Mouse (Mus musculus): ENCODE results near the gene Pelp1. TPM values are rescaled to one million over a fixed set of nuclear protein-coding genes. Genes with fewer than 3 reads are reported as not detected.
"Not testable (repeated sequence)": the region's sequence is repeated elsewhere in the genome, so short reads cannot be mapped to it uniquely, and the experiment has no call there.

Pelp1 gene
- polyA plus RNA-seq, 1 experiment from 2014 or later, result 33.6 TPM

DNA sequence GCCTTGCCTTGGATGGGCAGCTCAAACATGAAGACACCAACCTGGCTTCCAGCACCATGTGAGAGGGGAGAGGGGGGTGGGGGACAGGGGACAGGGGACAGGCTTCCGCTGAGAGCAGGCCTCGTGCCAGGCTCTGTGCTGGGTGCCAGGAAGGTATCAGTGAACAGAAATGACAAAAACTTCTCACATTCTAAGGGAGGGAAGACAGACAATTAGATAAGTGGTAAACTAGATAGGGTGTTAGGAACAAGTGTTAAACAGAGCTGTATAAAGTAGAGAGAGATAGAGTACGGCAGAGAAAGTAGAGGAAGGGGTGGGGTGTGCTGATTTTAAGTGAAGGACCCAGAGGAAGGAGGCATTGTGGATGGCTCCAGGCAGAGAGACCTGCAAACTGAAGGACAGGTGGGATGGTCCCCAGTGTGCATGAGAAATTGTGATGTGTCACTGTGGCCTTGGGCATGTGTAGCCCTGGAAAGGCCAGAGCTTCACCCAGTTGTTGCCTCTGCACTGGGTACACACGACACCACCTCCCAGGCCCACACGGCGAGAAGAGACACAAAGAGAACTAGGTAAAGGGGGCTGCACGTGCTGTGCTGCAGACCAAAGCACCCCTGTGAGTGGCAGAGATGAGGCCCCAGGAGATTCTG, 29.0 kb upstream of the Pelp1 start:
- Histone ChIP-seq H3K4me1 (replicated peaks) (peaks cover 14% of the 10 kb centered on the region), H3K27me3 (no peaks in the 10 kb centered on the region), H3K4me2 (no peak overlapping the region), H3K9ac (no peak overlapping the region), H3K9me3 (no peaks in the 10 kb centered on the region), H3K4me3 (no peak overlapping the region), H3K27ac (replicated peaks) (no peak overlapping the region), H3K36me3 (peaks cover 58% of the 10 kb centered on the region)
- 94% methylated on average over 7 of the region's 7 CpGs for WGBS
- ATAC-seq (ENCODE audit: low FRiP score, low read depth), result no peak

GRCm38 (mm10) chr11:70437426-70437825, 27.6 kb upstream of the Pelp1 start:
- Histone ChIP-seq H3K4me1 (replicated peaks) (peaks cover 23% of the 10 kb centered on the region), H3K9ac (no peak overlapping the region), H3K27ac (replicated peaks) (no peak overlapping the region), H3K27me3 (no peaks in the 10 kb centered on the region), H3K4me3 (no peak overlapping the region), H3K4me2 (no peak overlapping the region), H3K9me3 (no peaks in the 10 kb centered on the region), H3K36me3 (peaks cover 56% of the 10 kb centered on the region)
- ATAC-seq (ENCODE audit: low FRiP score, low read depth), result no peak
- 95% methylated on average over 6 of the region's 6 CpGs for WGBS

GRCm38 (mm10) chr11:70435476-70435875, 25.6 kb upstream of the Pelp1 start:
- H3K9ac ChIP-seq, result no peak overlapping the region

GRCm38 (mm10) chr11:70433951-70434350, 24.1 kb upstream of the Pelp1 start:
- no peaks in the 10 kb centered on the region for H3K9me3 ChIP-seq
- WGBS, result 93% methylated on average over 3 of the region's 3 CpGs
- peak overlapping the region; percentile 78 for H3K4me2 ChIP-seq
- no peak for ATAC-seq (ENCODE audit: low FRiP score, low read depth)
- peaks cover 29% of the 10 kb centered on the region for H3K36me3 ChIP-seq
- peaks cover 36% of the 10 kb centered on the region for H3K4me1 ChIP-seq (replicated peaks)
- no peaks in the 10 kb centered on the region for H3K27me3 ChIP-seq
- peak overlapping the region; percentile 90 for H3K9ac ChIP-seq
- H3K27ac ChIP-seq (replicated peaks), result no peak overlapping the region
- H3K4me3 ChIP-seq, result peak overlapping the region; percentile 82

More at GRCm38 (mm10) chr11:70435476-70435875, 25.6 kb upstream of the Pelp1 start:
- Histone ChIP-seq H3K27ac (replicated peaks) (no peak overlapping the region), H3K4me1 (replicated peaks) (peaks cover 35% of the 10 kb centered on the region), H3K27me3 (no peaks in the 10 kb centered on the region), H3K4me2 (no peak overlapping the region), H3K36me3 (peaks cover 44% of the 10 kb centered on the region), H3K9me3 (no peaks in the 10 kb centered on the region), H3K4me3 (no peak overlapping the region)
- WGBS, result 75% methylated on average over 5 of the region's 5 CpGs
- no peak for ATAC-seq (ENCODE audit: low FRiP score, low read depth)

DNA sequence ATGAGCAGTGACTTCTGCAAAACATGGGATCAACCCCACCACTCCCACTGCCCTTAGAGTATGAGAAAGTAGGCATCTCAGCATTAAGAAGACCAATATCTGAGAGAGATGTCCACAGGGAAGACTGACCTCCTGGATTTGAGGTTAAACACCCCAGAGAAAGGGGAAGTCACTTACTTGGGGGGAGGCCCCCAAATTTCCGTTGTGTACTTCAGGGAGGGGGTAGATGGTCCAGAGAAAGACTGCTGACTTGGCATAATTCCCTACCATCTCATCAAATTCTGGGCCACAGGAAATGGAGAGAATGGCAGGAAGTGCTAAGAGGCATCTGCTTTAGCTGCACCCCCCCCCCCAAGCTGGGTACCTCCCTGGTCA, 23.7 kb upstream of the Pelp1 start:
- Histone ChIP-seq H3K4me3 (peak overlapping the region; percentile 82), H3K9me3 (no peaks in the 10 kb centered on the region), H3K36me3 (peaks cover 25% of the 10 kb centered on the region), H3K4me1 (replicated peaks) (peaks cover 36% of the 10 kb centered on the region), H3K9ac (peak overlapping the region; percentile 90), H3K27ac (replicated peaks) (no peak overlapping the region), H3K4me2 (peak overlapping the region; percentile 78), H3K27me3 (no peaks in the 10 kb centered on the region)
- 67% methylated on average over 1 of the region's 1 CpGs for WGBS
- no peak for ATAC-seq (ENCODE audit: low FRiP score, low read depth)

- peak overlapping the region; percentile 78 for H3K4me2 ChIP-seq
- H3K4me1 ChIP-seq (replicated peaks), result peaks cover 36% of the 10 kb centered on the region
- ATAC-seq (ENCODE audit: low FRiP score, low read depth), result no peak; the same call in none of the 2 replicates
- peaks cover 20% of the 10 kb centered on the region for H3K36me3 ChIP-seq
- H3K9ac ChIP-seq, result peak overlapping the region; percentile 90
- H3K4me3 ChIP-seq, result peak overlapping the region; percentile 82
- H3K27me3 ChIP-seq, result no peaks in the 10 kb centered on the region
- WGBS, result 6% methylated on average over 15 of the region's 15 CpGs
- no peaks in the 10 kb centered on the region for H3K9me3 ChIP-seq
- H3K27ac ChIP-seq (replicated peaks), result peak overlapping the region; percentile 93
Observed at GRCm38 (mm10) chr11:70432895-70433568, 23.2 kb upstream of the Pelp1 start.

DNA sequence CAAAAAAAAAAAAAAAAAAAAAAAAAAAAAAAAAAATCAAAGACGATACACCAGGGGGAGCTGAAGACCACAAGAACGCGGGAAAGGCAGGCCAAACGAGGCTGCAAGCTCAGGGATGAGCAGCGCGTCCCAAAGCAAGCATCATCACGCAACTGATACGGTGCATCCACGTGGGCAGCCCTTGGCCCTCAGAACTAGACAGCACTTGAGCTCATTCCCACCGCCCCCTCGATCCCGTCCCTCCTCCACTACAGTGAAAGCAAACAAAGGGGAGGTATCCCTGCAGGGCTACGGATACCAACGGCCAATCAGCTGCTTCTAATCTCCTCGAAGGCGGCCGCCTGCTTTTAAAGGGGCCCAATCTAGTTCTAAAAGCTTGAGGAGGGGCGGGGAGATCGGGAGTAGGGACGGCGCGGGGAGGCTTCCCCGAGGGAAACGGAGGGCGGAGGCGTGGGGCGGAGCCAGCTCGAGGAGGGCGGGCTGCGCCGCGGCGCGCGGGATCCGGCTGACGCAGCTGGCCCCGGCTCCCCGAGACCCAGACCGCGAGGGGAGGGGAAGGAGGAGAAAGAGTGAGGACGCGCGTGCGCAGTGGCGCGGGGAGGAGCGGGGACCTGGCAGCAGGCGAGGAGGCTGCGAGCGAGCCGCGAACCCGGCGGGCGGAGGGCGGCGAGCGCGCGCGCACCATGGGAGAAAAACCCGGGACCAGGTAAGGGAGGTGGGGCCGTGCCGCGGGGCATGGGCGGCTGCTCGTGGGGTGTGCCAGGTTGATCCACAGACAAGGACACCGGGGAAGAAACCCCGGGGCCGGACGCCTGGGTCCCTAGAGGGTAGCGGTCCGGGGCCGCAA, 22.4 kb upstream of the Pelp1 start, which contains the start of gene Arrb2:
Gene Arrb2 (plus strand): TSS at position 588 of the 847 bp plus-strand sequence.
- under 1% methylated on average over 68 of the region's 75 CpGs for WGBS
- Histone ChIP-seq H3K36me3 (peaks cover 13% of the 10 kb centered on the region), H3K9ac (peak within 1 kb of the TSS; percentile 90), H3K4me2 (peak within 1 kb of the TSS; percentile 78), H3K27me3 (no peaks in the 10 kb centered on the region), H3K4me1 (replicated peaks) (peaks cover 36% of the 10 kb centered on the region), H3K27ac (replicated peaks) (peak within 1 kb of the TSS; percentile 93), H3K9me3 (no peaks in the 10 kb centered on the region), H3K4me3 (peak within 1 kb of the TSS; percentile 82)
- peak; percentile 97 for ATAC-seq (ENCODE audit: low FRiP score, low read depth)

DNA sequence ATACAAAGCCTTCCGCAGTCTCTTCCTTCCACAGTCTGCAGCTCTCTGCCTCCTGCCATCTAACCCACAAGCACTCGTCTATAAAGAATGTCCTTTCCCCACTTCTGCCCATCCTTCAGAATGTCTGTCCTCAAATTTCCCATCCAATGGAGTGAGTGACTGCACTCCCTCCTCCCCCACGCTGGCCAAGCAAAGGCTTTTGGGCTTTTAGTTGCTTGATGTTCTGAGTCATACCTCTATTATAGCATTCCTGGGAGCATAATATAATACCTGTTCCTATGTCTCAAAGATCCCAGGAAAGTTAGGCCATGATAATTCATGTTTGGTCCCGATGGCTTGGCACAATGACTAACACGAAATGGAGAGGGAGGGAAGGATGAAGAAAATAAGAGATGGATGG, 21.7 kb upstream of the Pelp1 start:
- Histone ChIP-seq H3K9ac (peak overlapping the region; percentile 15; the same call in 1 of the 2 replicates), H3K27me3 (no peaks in the 10 kb centered on the region), H3K36me3 (peaks cover 7% of the 10 kb centered on the region), H3K9me3 (no peaks in the 10 kb centered on the region), H3K4me3 (peak overlapping the region; percentile 82), H3K4me1 (replicated peaks) (peaks cover 36% of the 10 kb centered on the region), H3K4me2 (peak overlapping the region; percentile 78), H3K27ac (replicated peaks) (peak overlapping the region; percentile 93)
- WGBS, result 22% methylated on average over 5 of the region's 5 CpGs
- no peak for ATAC-seq (ENCODE audit: low FRiP score, low read depth)

DNA sequence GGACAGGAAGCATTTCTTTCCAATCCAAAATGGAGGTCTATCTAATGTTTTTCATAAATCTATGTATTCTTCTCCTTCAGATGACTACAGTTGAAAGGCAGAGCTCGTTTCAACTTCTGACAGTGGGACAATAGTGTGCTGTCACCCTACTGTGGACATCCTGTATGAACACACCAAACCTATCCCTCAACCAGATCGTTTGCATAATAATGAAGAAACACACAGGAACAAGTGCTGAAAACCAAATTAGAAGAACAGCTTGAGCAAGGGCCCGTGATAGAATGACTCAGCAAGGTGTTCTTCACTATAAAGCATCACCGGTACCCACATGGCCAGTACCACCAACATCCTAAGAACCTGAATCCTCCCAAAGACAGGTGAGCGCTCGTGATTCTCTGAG, 16.8 kb upstream of the Pelp1 start:
- not testable (repeated sequence) for H3K4me3 ChIP-seq; H3K36me3 ChIP-seq; H3K9ac ChIP-seq; H3K9me3 ChIP-seq; H3K27me3 ChIP-seq; ATAC-seq (ENCODE audit: low FRiP score, low read depth); H3K27ac ChIP-seq (replicated peaks); H3K4me2 ChIP-seq
- WGBS, result 65% methylated on average over 6 of the region's 6 CpGs
- peaks cover 11% of the 10 kb centered on the region for H3K4me1 ChIP-seq (replicated peaks)

- H3K4me1 ChIP-seq (replicated peaks), result no peaks in the 10 kb centered on the region
- no peak overlapping the region for H3K27ac ChIP-seq (replicated peaks)
- 75% methylated on average over 5 of the region's 5 CpGs for WGBS
- no peak overlapping the region for H3K9ac ChIP-seq
- H3K4me2 ChIP-seq, result no peak overlapping the region
- H3K27me3 ChIP-seq, result no peaks in the 10 kb centered on the region
- H3K9me3 ChIP-seq, result no peaks in the 10 kb centered on the region
- no peaks in the 10 kb centered on the region for H3K36me3 ChIP-seq
- no peak for ATAC-seq (ENCODE audit: low FRiP score, low read depth)
- H3K4me3 ChIP-seq, result no peak overlapping the region
Observed at GRCm38 (mm10) chr11:70419486-70419885, 9.7 kb upstream of the Pelp1 start.

DNA sequence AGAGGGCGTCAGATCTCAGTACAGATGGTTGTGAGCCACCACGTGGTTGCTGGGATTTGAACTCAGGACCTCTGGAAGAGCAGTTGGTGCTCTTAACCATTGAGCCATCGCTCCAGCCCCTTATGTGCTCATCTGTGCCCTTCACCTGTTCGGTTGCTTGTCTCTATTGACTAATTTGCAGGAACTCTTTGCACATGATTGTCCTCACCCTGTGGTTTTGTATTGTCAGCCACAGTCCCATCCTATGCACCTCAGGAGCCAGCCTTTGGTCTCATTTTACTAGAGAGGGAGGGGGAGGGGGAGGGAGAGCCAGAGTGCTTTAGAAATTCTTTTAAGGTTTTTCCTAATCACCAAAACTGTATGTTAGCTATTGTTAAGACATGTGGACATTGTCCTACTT, 8.4 kb upstream of the Pelp1 start:
- Histone ChIP-seq H3K36me3 (no peaks in the 10 kb centered on the region), H3K4me2 (no peak overlapping the region), H3K27me3 (no peaks in the 10 kb centered on the region), H3K9ac (no peak overlapping the region), H3K9me3 (no peaks in the 10 kb centered on the region), H3K4me3 (no peak overlapping the region), H3K27ac (replicated peaks) (no peak overlapping the region), H3K4me1 (replicated peaks) (no peaks in the 10 kb centered on the region)
- 65% methylated on average over 4 of the region's 4 CpGs for WGBS
- no peak for ATAC-seq (ENCODE audit: low FRiP score, low read depth)

DNA sequence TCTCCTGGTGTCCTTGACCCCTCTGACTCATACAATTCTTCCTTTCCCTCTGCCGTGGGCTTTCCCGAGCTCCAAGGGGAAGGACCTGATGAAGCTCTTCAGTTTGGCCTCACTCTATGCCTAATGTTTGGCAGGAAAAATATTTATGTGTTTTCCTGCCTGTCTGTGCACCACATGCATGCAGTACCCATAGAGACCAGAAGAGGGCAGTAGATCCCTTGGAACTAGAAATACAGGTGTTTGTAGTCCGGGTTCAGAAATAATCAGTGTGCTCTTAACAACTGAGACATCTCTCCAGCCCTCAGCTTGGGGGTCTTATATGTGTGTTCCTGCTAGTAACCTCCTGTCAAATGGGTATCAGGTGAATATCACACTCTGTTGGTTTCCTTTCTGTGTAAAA, 4.1 kb upstream of the Pelp1 start:
- peaks cover 8% of the 10 kb centered on the region for H3K4me1 ChIP-seq (replicated peaks)
- no peak overlapping the region for H3K9ac ChIP-seq
- no peaks in the 10 kb centered on the region for H3K9me3 ChIP-seq
- H3K27me3 ChIP-seq, result no peaks in the 10 kb centered on the region
- no peak overlapping the region for H3K4me3 ChIP-seq
- no peak for ATAC-seq (ENCODE audit: low FRiP score, low read depth)
- H3K36me3 ChIP-seq, result no peaks in the 10 kb centered on the region
- WGBS, result 4% methylated on average over 3 of the region's 3 CpGs
- no peak overlapping the region for H3K27ac ChIP-seq (replicated peaks)
- no peak overlapping the region for H3K4me2 ChIP-seq

Measured in hindbrain, embryonic 15.5 days (tissue).